Mouse (Mus musculus) liver, adult 2 months (tissue): Measurements from ENCODE around the gene Gcm1.

Source experiments
- CTCF ChIP-seq: fragments of 200-500 bp; IDR thresholded peaks from 2 replicates; pipeline ENCODE4 v1.5.1; 2011; ENCODE audit warnings: low read depth, low read length, control low read depth
- POLR2A ChIP-seq: fragments of 200-500 bp; IDR thresholded peaks from 2 replicates; pipeline ENCODE4 v1.6.1; 2011; ENCODE audit warnings: low read length, control low read depth; ENCODE audit not compliant: insufficient read depth; ENCODE audit errors: extremely low read depth

GRCm38 (mm10) chr9:78032930-78033329, 18.8 kb upstream of the Gcm1 start:
- no peak for TF ChIP-seq CTCF
- TF ChIP-seq POLR2A: no peak
